ENCODE assay signal across 12 mouse cellular contexts in genomic region chr17:86358388-86358787, GRCm38 (mm10).
DNase-seq lines count a peak whose midpoint lies in the region; ATAC-seq and TF ChIP-seq lines count a peak whose summit lies in the region.
"Had no signal": no experiment of that assay in that cellular context is flagged by ENCODE, and none has a peak within 500 bp of the region (broad histone marks: within the 10 kb centered on the region; RNA-seq: fewer than 3 reads in every experiment).

No protein-coding gene starts in this region.

- no peaks in the 10 kb centered on the region for H3K36me3 ChIP-seq in heart, embryonic 16.5 days (ENCODE audit: control insufficient read depth, insufficient read depth)
- no peaks in the 10 kb centered on the region for H3K36me3 ChIP-seq in heart, embryonic 10.5 days
- peaks cover 0 to 13% of the 10 kb centered on the region in 2 experiments for H3K36me3 ChIP-seq in CH12.LX (replicated peaks in 1 of 2; ENCODE audit: control insufficient read depth in 1 of 2, insufficient read depth in 1 of 2, low read length in 1 of 2)
- H3K36me3 ChIP-seq in limb, embryonic 14.5 days (ENCODE audit: control insufficient read depth, insufficient read depth, low read length) = no peaks in the 10 kb centered on the region

- no peak for TF ChIP-seq CTCF in CH12.LX (conservative IDR thresholded peaks at IDR 0.05 in 1 of 2, IDR thresholded peaks at IDR 0.05 in 1 of 2; ENCODE audit: low read depth in 2 of 2, low read length in 2 of 2)

- peak; percentile 52; the same call in 1 of the 2 replicates for ATAC-seq in heart, embryonic 16.5 days (replicated peaks; ENCODE audit: extremely low read depth, insufficient read depth, low FRiP score)
- no peak; the same call in 1 of the 2 replicates for ATAC-seq in limb, embryonic 14.5 days (ENCODE audit: low FRiP score, low read depth)
- ATAC-seq: forebrain, embryonic 13.5 days; lung, postnatal 0 days had no signal

- TF ChIP-seq POLR2A in CH12.LX (IDR thresholded peaks at IDR 0.05; ENCODE audit: low read depth, low read length) = no peak
- TF ChIP-seq POLR2A in limb, embryonic 14.5 days (IDR thresholded peaks at IDR 0.05; ENCODE audit: borderline replicate concordance, extremely low read depth, insufficient read depth, insufficient read length) = no peak

- WGBS in heart, embryonic 16.5 days = 21% methylated on average over 5 of the region's 5 CpGs
- WGBS in heart, embryonic 10.5 days = 16% methylated on average over 5 of the region's 5 CpGs
- 13% methylated on average over 5 of the region's 5 CpGs for WGBS in limb, embryonic 14.5 days

- H3K79me2 ChIP-seq in CH12.LX (replicated peaks; ENCODE audit: control insufficient read depth, extremely low read depth, insufficient read depth, poor library complexity, severe bottlenecking) = no peaks in the 10 kb centered on the region; the same call in 1 of the 2 replicates

- H3K27me3 ChIP-seq in heart, embryonic 16.5 days (ENCODE audit: control insufficient read depth, insufficient read depth, low read length) = no peaks in the 10 kb centered on the region
- no peaks in the 10 kb centered on the region for H3K27me3 ChIP-seq in heart, embryonic 10.5 days (ENCODE audit: insufficient read depth, poor library complexity, severe bottlenecking)
- no peaks in the 10 kb centered on the region for H3K27me3 ChIP-seq in CH12.LX (replicated peaks)
- H3K27me3 ChIP-seq in limb, embryonic 14.5 days (ENCODE audit: control insufficient read depth, insufficient read depth, low read length) = no peaks in the 10 kb centered on the region
- H3K27me3 ChIP-seq: forebrain, embryonic 13.5 days had no signal

- no peak overlapping the region for H3K9ac ChIP-seq in heart, embryonic 16.5 days (ENCODE audit: low read length)
- H3K9ac ChIP-seq in CH12.LX (ENCODE audit: insufficient read depth, low read depth) = peak overlapping the region; percentile 24
- no peak overlapping the region for H3K9ac ChIP-seq in limb, embryonic 14.5 days (ENCODE audit: low read depth, low read length, severe bottlenecking)
- H3K9ac ChIP-seq: forebrain, embryonic 13.5 days had no signal

- H3K4me1 ChIP-seq in heart, embryonic 16.5 days (ENCODE audit: control insufficient read depth, insufficient read depth, low read length) = peaks cover 40% of the 10 kb centered on the region
- H3K4me1 ChIP-seq in heart, embryonic 10.5 days = peaks cover 55% of the 10 kb centered on the region
- peaks cover 38 to 85% of the 10 kb centered on the region in 2 experiments for H3K4me1 ChIP-seq in CH12.LX (ENCODE audit: control insufficient read depth in 1 of 2, insufficient read depth in 2 of 2)
- peaks cover 17% of the 10 kb centered on the region for H3K4me1 ChIP-seq in limb, embryonic 14.5 days (ENCODE audit: control insufficient read depth, insufficient read depth, low read length)

- no peak overlapping the region for H3K4me2 ChIP-seq in heart, embryonic 16.5 days (ENCODE audit: low read depth, low read length)
- no peak overlapping the region for H3K4me2 ChIP-seq in CH12.LX (ENCODE audit: insufficient read depth, low read depth, poor library complexity, severe bottlenecking)
- no peak overlapping the region for H3K4me2 ChIP-seq in limb, embryonic 14.5 days (replicated peaks; ENCODE audit: low read depth, low read length, severe bottlenecking)
- H3K4me2 ChIP-seq: forebrain, embryonic 13.5 days had no signal

- H3K4me3 ChIP-seq in heart, embryonic 16.5 days (ENCODE audit: low read length) = no peak overlapping the region
- no peak overlapping the region for H3K4me3 ChIP-seq in heart, embryonic 10.5 days
- no peak overlapping the region for H3K4me3 ChIP-seq in CH12.LX (replicated peaks in 1 of 3; ENCODE audit: low read depth in 2 of 3, low read length in 2 of 3, poor library complexity in 1 of 3)
- H3K4me3 ChIP-seq in limb, embryonic 14.5 days (replicated peaks; ENCODE audit: low read length) = no peak overlapping the region
- H3K4me3 ChIP-seq: forebrain, embryonic 13.5 days had no signal

- dilution Hi-C loops in CH12.LX (cut with MboI; ENCODE audit: extremely low pct_ligation_motif_present, extremely low pct_unique_long_range_greater_than_20kb, low sequenced_read_pairs) = no loop called here

- intact Hi-C loops in left cerebral cortex, postnatal 25 days (cut with DNase I) = no loop called here

- DNase-seq in heart, embryonic 10.5 days (ENCODE audit: low spot score) = no peak
- DNase-seq in CH12.LX (ENCODE audit: extremely low read depth) = peak; percentile 63
- DNase-seq in embryo, embryonic 9.5 days (ENCODE audit: extremely low spot score) = peak; percentile 20
- peak; percentile 29 for DNase-seq in limb, embryonic 14.5 days (ENCODE audit: low spot score)
- DNase-seq in cerebellum, postnatal 14 days = no peak
- DNase-seq in left cerebral cortex, postnatal 25 days (ENCODE audit: low spot score in 2 of 2) = no peak
- no peak for DNase-seq in left cerebral cortex, adult 11 months (ENCODE audit: low spot score)
- DNase-seq: adrenal gland, postnatal 10 days; retina, postnatal 1 day had no signal

- in situ Hi-C loops in CH12.LX (cut with MboI; ENCODE audit: low pct_ligation_motif_present, low pct_unique_long_range_greater_than_20kb, low sequenced_read_pairs) = no loop called here

- no peaks in the 10 kb centered on the region for H3K9me3 ChIP-seq in heart, embryonic 16.5 days (replicated peaks; ENCODE audit: control insufficient read depth, low read length)
- no peaks in the 10 kb centered on the region for H3K9me3 ChIP-seq in heart, embryonic 10.5 days
- H3K9me3 ChIP-seq in CH12.LX (replicated peaks; ENCODE audit: low read length) = no peaks in the 10 kb centered on the region
- H3K9me3 ChIP-seq in limb, embryonic 14.5 days (ENCODE audit: control insufficient read depth, low read length) = no peaks in the 10 kb centered on the region
- H3K9me3 ChIP-seq: forebrain, embryonic 13.5 days had no signal

- no peak; the same call in 1 of the 2 replicates for TF ChIP-seq RAD21 in CH12.LX (IDR thresholded peaks at IDR 0.05; ENCODE audit: low read depth, low read length)

- peak; percentile 62 for TF ChIP-seq EP300 in CH12.LX (IDR thresholded peaks at IDR 0.05; ENCODE audit: low read length)

- H3K27ac ChIP-seq in heart, embryonic 16.5 days (ENCODE audit: low read length) = peak overlapping the region; percentile 12; the same call in 1 of the 2 replicates
- no peak overlapping the region for H3K27ac ChIP-seq in heart, embryonic 10.5 days
- peak overlapping the region; percentile 5; the same call in 1 of the 2 replicates for H3K27ac ChIP-seq in CH12.LX (ENCODE audit: insufficient read depth, low read depth)
- H3K27ac ChIP-seq in limb, embryonic 14.5 days (replicated peaks; ENCODE audit: low read depth, low read length) = no peak overlapping the region
- H3K27ac ChIP-seq: forebrain, embryonic 13.5 days had no signal

TF ChIP-seq in CH12.LX, 34 proteins besides CTCF, POLR2A, EP300 and RAD21:
- 0 out of 2 replicates have a peak, but pooled peaks have one; percentile 40 for TF ChIP-seq SIN3A (IDR thresholded peaks at IDR 0.05; ENCODE audit: low read length)
- TF ChIP-seq TBP (conservative IDR thresholded peaks at IDR 0.05; ENCODE audit: low read depth, low read length) = 0 out of 2 replicates have a peak, but pooled peaks have one; percentile 32
- TF ChIP-seq NRF1 (IDR thresholded peaks at IDR 0.05; ENCODE audit: low read depth, low read length) = no peak
- TF ChIP-seq ELF1 (IDR thresholded peaks at IDR 0.05; ENCODE audit: low read depth, low read length) = peak; percentile 20; the same call in 1 of the 2 replicates
- TF ChIP-seq HCFC1 (IDR thresholded peaks at IDR 0.05; ENCODE audit: low read depth, low read length) = no peak
- TF ChIP-seq POLR2AphosphoS2 (IDR thresholded peaks at IDR 0.05; ENCODE audit: low read depth, low read length) = no peak
- no peak for TF ChIP-seq SMC3 (IDR thresholded peaks at IDR 0.05; ENCODE audit: low read depth, low read length)
- peak; percentile 39; the same call in 1 of the 2 replicates for TF ChIP-seq IRF4 (IDR thresholded peaks at IDR 0.05; ENCODE audit: low read depth, low read length)
- no peak for TF ChIP-seq CHD2 (IDR thresholded peaks at IDR 0.05; ENCODE audit: low read length)
- TF ChIP-seq NELFE (IDR thresholded peaks at IDR 0.05; ENCODE audit: low read depth, low read length) = no peak
- peak; percentile 42; the same call in 1 of the 2 replicates for TF ChIP-seq MYC (IDR thresholded peaks at IDR 0.05; ENCODE audit: low read depth, low read length)
- TF ChIP-seq ZNF384 (IDR thresholded peaks at IDR 0.05; ENCODE audit: low read depth, low read length) = no peak
- TF ChIP-seq CHD1 (IDR thresholded peaks at IDR 0.05; ENCODE audit: low read depth, low read length) = no peak
- peak; percentile 46; the same call in 1 of the 2 replicates for TF ChIP-seq ETS1 (conservative IDR thresholded peaks at IDR 0.05; ENCODE audit: low read depth, low read length)
- peak; percentile 47; the same call in 1 of the 2 replicates for TF ChIP-seq MAX (IDR thresholded peaks at IDR 0.05; ENCODE audit: low read length)
TF ChIP-seq in CH12.LX: peak in this region for 7.

Comparison
In these comparisons a context has a peak if more than half of its experiments do, and no peak if none do; other contexts are left out.
1. H3K27ac ChIP-seq: peak in heart, embryonic 16.5 days (single experiment) and CH12.LX (single experiment); none in heart, embryonic 10.5 days (single experiment) and limb, embryonic 14.5 days (single experiment).
2. DNase-seq: peak in CH12.LX (single experiment), embryo, embryonic 9.5 days (single experiment) and limb, embryonic 14.5 days (single experiment); none in heart, embryonic 10.5 days (single experiment), cerebellum, postnatal 14 days (0 of 2), left cerebral cortex, postnatal 25 days (0 of 2) and left cerebral cortex, adult 11 months (single experiment).